ENCODE assay signal across 20 mouse cellular contexts in the genomic region with DNA sequence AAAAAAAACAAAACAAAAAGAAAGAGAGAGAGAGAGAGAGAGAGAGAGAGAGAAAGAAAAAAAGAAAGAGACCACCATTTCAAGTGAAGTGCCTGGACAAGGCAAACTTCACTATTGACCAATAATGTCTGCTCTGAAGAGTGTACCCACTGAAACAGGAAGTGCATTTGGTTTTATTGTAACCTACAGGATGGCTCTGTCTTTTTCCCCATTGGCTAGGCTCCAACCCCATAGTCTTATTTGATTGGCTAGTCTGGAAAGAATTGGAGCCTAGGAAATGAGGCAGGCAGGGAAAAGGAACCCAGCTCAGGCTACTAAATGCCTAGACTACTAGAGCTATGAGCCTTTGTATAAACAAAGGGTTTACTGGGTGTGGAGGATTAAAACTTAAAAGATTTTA. TPM values are rescaled to one million over a fixed set of nuclear protein-coding genes. Genes with fewer than 3 reads are reported as not detected.
DNase-seq lines count a peak whose midpoint lies in the region; ATAC-seq and TF ChIP-seq lines count a peak whose summit lies in the region.
"Had no signal": no experiment of that assay in that cellular context is flagged by ENCODE, and none has a peak within 500 bp of the region (broad histone marks: within the 10 kb centered on the region; RNA-seq: fewer than 3 reads in every experiment).

No protein-coding gene starts in this region.

- TF ChIP-seq EP300 in CH12.LX (IDR thresholded peaks at IDR 0.05; ENCODE audit: low read length): no peak

- no peaks in the 10 kb centered on the region for H3K79me2 ChIP-seq in CH12.LX (replicated peaks; ENCODE audit: control insufficient read depth, extremely low read depth, insufficient read depth, poor library complexity, severe bottlenecking)

- H3K9me3 ChIP-seq in CH12.LX (replicated peaks; ENCODE audit: low read length): no peaks in the 10 kb centered on the region
- H3K9me3 ChIP-seq: embryonic facial prominence, embryonic 10.5 days; forebrain, embryonic 13.5 days; heart, embryonic 12.5 days; hindbrain, embryonic 10.5 days had no signal

- H3K9ac ChIP-seq in CH12.LX (ENCODE audit: insufficient read depth, low read depth): no peak overlapping the region
- H3K9ac ChIP-seq: forebrain, embryonic 13.5 days; forebrain, postnatal 0 days; heart, embryonic 12.5 days; hindbrain, embryonic 14.5 days had no signal

- dilution Hi-C loops in CH12.LX (cut with MboI; ENCODE audit: extremely low pct_ligation_motif_present, extremely low pct_unique_long_range_greater_than_20kb, low sequenced_read_pairs): no loop called here

- in situ Hi-C loops in CH12.LX (cut with MboI; ENCODE audit: low pct_ligation_motif_present, low pct_unique_long_range_greater_than_20kb, low sequenced_read_pairs): no loop called here

- peaks cover 2 to 3% of the 10 kb centered on the region in 2 experiments; a peak in 2 of 4 replicates for H3K4me1 ChIP-seq in CH12.LX (ENCODE audit: control insufficient read depth in 1 of 2, insufficient read depth in 2 of 2)
- H3K4me1 ChIP-seq: heart, embryonic 12.5 days had no signal

- H3K27ac ChIP-seq in CH12.LX (ENCODE audit: insufficient read depth, low read depth): no peak overlapping the region
- H3K27ac ChIP-seq: embryonic facial prominence, embryonic 10.5 days; forebrain, embryonic 13.5 days; hindbrain, embryonic 10.5 days; hindbrain, embryonic 14.5 days had no signal

- no peaks in the 10 kb centered on the region for H3K36me3 ChIP-seq in CH12.LX (replicated peaks in 1 of 2; ENCODE audit: control insufficient read depth in 1 of 2, insufficient read depth in 1 of 2, low read length in 1 of 2)
- H3K36me3 ChIP-seq: embryonic facial prominence, embryonic 10.5 days; heart, embryonic 12.5 days; hindbrain, embryonic 10.5 days had no signal

- H3K4me2 ChIP-seq in CH12.LX (ENCODE audit: insufficient read depth, low read depth, poor library complexity, severe bottlenecking): no peak overlapping the region
- H3K4me2 ChIP-seq: forebrain, embryonic 13.5 days; heart, embryonic 12.5 days; hindbrain, embryonic 14.5 days had no signal

- TF ChIP-seq POLR2A in CH12.LX (IDR thresholded peaks at IDR 0.05; ENCODE audit: low read depth, low read length): no peak

- DNase-seq in 416B (ENCODE audit: low read depth) (peak; percentile 87), CH12.LX (ENCODE audit: extremely low read depth) (peak; percentile 48)
- no peak for DNase-seq in layer of hippocampus, postnatal 36 days
- DNase-seq in testis, postnatal 14 days (ENCODE audit: low spot score): no peak
- DNase-seq in thymus, postnatal 14 days: no peak
- DNase-seq: adrenal gland, adult 2 months; adrenal gland, postnatal 25 days; cerebellum, adult 18-20 months; cerebellum, adult 9-11 months; cerebellum, postnatal 36 days; forebrain, postnatal 0 days; gastrocnemius, postnatal 14 days had no signal

- no peak overlapping the region for H3K4me3 ChIP-seq in CH12.LX (replicated peaks in 1 of 3; ENCODE audit: low read depth in 2 of 3, low read length in 2 of 3, poor library complexity in 1 of 3)
- H3K4me3 ChIP-seq: embryonic facial prominence, embryonic 10.5 days; forebrain, embryonic 13.5 days; heart, embryonic 12.5 days; hindbrain, embryonic 10.5 days had no signal

- 0 out of 2 replicates have a peak, but pooled peaks have one; percentile 28 for ATAC-seq in common myeloid progenitor, adult 5-6 weeks (replicated peaks; ENCODE audit: low read depth, poor library complexity, severe bottlenecking)
- ATAC-seq in megakaryocyte progenitor cell, adult 5-6 weeks (replicated peaks; ENCODE audit: poor library complexity): peak; percentile 69
- ATAC-seq: forebrain, embryonic 13.5 days; forebrain, postnatal 0 days; Patski had no signal

- no peak for TF ChIP-seq CTCF in CH12.LX (conservative IDR thresholded peaks at IDR 0.05 in 1 of 2, IDR thresholded peaks at IDR 0.05 in 1 of 2; ENCODE audit: low read depth in 2 of 2, low read length in 2 of 2)

- H3K27me3 ChIP-seq in CH12.LX (replicated peaks): no peaks in the 10 kb centered on the region
- H3K27me3 ChIP-seq: forebrain, embryonic 13.5 days; heart, embryonic 12.5 days; Patski had no signal

- no peak for TF ChIP-seq RAD21 in CH12.LX (IDR thresholded peaks at IDR 0.05; ENCODE audit: low read depth, low read length)

TF ChIP-seq in CH12.LX, 34 proteins besides CTCF, POLR2A, EP300 and RAD21:
- TF ChIP-seq ELF1 (IDR thresholded peaks at IDR 0.05; ENCODE audit: low read depth, low read length) (peak; percentile 45; the same call in 1 of the 2 replicates), SIN3A (IDR thresholded peaks at IDR 0.05; ENCODE audit: low read length) (no peak)

RNA-seq across cellular contexts. Expression of gene Lyrm9, which starts 17.0 kb away (rescaled TPM):
- 34.9 and 35.3 TPM in 2 replicates for total RNA-seq in CH12.LX (2012; rRNA removed)
- 22.0 and 28.0 TPM in 2 replicates for total RNA-seq in CH12.LX (2014; rRNA removed)
- 36.2 and 49.4 TPM in 2 replicates for polyA plus RNA-seq in CH12.LX (2012; ENCODE audit: insufficient read length, low read depth)
- total RNA-seq in common myeloid progenitor, adult 5-6 weeks (2017): 26.8 and 55.2 TPM in 2 replicates
- 7.9 and 8.4 TPM in 2 replicates for total RNA-seq in megakaryocyte progenitor cell, adult 5-6 weeks (2015)
- 58.6 and 68.0 TPM in 2 replicates for total RNA-seq in megakaryocyte progenitor cell, adult 5-6 weeks (2017)
- 10 to 100 TPM; 14.9 to 22.3 TPM for total RNA-seq in layer of hippocampus, postnatal 36 days (2021)

RNA-seq across cellular contexts. Expression of gene Ccnq, which starts 57.9 kb away (rescaled TPM):
- 55.2 and 55.5 TPM in 2 replicates for total RNA-seq in CH12.LX (2012; rRNA removed)
- 56.9 and 63.5 TPM in 2 replicates for total RNA-seq in CH12.LX (2014; rRNA removed)
- 37.7 and 47.7 TPM in 2 replicates for polyA plus RNA-seq in CH12.LX (2012; ENCODE audit: insufficient read length, low read depth)
- 31.2 and 31.9 TPM in 2 replicates for total RNA-seq in common myeloid progenitor, adult 5-6 weeks (2017)
- total RNA-seq in megakaryocyte progenitor cell, adult 5-6 weeks (2015): 36.4 and 39.5 TPM in 2 replicates
- 24.3 and 30.1 TPM in 2 replicates for total RNA-seq in megakaryocyte progenitor cell, adult 5-6 weeks (2017)
- 10 to 100 TPM; 15.0 to 19.4 TPM for total RNA-seq in layer of hippocampus, postnatal 36 days (2021)

Comparison
In these comparisons a context has a peak if more than half of its experiments do, and no peak if none do; other contexts are left out.
1. DNase-seq: peak in 416B (single experiment) and CH12.LX (single experiment); none in layer of hippocampus, postnatal 36 days (0 of 2), testis, postnatal 14 days (single experiment) and thymus, postnatal 14 days (single experiment).